Mouse (Mus musculus): Measurements from ENCODE around the gene Pigo. TPM values are rescaled to one million over a fixed set of nuclear protein-coding genes. Genes with fewer than 3 reads are reported as not detected.

The Pigo gene
- total RNA-seq, 2 experiments from 2014 or later: 28.0 to 30.0 TPM

DNA sequence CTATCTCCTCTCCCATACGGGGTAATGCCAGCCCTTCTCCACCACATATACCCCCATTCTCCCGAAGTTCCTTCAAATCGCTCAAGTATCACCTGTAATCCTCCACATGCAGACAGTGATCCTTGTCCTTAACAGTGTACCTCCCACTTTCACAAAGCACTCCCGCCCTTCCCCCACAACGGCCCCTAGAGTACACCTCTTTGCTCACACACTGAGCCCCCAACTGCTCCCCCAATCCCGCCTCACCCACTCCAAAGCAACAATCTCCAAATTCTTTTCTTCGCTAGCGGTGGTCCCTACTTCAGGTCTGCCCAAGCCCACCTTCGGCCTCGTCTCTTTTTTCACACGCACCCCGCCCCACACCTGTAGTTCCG lies 19.7 kb upstream of the Pigo start:
- H3K4me3 ChIP-seq: peak overlapping the region; percentile 82
- TF ChIP-seq CTCF (conservative IDR thresholded peaks at IDR 0.05): no peak
- no peak for DNase-seq (ENCODE audit: low spot score in 2 of 2)
- H3K27ac ChIP-seq: peak overlapping the region; percentile 77

DNA sequence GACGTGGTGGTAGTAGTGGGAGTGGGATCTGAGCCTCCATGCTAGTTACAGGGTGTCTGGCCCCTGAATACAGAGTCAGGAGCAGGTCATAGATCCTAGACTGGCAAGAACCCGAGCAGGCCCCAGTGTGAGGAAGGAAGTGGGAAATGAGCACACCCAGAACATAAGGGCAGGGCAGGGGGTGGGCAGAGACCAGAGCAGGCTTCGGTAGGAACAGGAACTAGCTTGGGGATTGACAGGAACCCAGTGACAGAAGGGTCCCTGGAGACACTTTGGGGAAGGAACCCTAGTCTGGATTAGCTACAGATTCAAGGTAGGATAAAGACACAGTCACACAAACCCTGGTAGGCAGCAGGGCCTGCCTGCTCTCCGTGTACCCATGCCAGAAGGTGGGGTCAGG lies 19.1 kb upstream of the Pigo start:
- TF ChIP-seq CTCF (conservative IDR thresholded peaks at IDR 0.05): no peak
- DNase-seq (ENCODE audit: low spot score in 2 of 2): no peak
- H3K27ac ChIP-seq: peak overlapping the region; percentile 77
- peak overlapping the region; percentile 82 for H3K4me3 ChIP-seq

DNA sequence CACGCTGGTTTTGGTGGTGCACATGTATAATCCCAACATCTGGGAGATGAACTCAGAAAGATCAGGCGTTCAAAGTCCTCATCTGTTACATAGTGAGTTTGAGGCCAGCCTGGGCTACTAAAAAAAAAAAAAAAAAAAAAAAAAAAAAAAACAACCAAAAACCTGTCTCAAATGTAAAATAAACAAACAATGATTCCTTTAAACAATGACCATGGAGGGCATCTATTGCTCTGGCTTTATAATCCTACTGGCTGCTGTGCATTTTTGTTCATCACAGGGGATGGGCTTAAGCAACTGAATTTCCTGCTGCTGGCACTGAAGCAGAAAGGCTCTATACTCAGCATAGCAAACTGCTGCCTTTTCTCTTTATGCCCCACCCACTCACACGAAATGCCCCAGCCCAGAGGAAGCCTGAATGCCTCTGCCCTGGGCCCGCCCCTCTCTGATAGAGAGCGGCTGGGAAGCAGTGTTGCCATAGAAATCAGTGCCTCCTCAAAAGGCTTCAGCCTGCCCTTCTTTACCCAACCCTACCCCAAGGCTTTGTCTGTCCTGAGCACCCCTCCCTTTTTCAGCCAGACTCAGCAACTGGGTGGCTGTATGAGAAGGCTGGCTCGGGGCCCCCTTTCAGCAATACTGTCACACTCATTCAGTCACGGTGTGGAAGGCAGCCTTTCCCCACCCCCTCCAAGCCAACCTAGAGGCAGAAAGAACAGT lies 18.2 kb upstream of the Pigo start:
- H3K27ac ChIP-seq: peak overlapping the region; percentile 77
- H3K4me3 ChIP-seq: peak overlapping the region; percentile 22; the same call in 1 of the 2 replicates
- DNase-seq (ENCODE audit: low spot score in 2 of 2): peak; percentile 58 to 61
- no peak for TF ChIP-seq CTCF (conservative IDR thresholded peaks at IDR 0.05)

DNA sequence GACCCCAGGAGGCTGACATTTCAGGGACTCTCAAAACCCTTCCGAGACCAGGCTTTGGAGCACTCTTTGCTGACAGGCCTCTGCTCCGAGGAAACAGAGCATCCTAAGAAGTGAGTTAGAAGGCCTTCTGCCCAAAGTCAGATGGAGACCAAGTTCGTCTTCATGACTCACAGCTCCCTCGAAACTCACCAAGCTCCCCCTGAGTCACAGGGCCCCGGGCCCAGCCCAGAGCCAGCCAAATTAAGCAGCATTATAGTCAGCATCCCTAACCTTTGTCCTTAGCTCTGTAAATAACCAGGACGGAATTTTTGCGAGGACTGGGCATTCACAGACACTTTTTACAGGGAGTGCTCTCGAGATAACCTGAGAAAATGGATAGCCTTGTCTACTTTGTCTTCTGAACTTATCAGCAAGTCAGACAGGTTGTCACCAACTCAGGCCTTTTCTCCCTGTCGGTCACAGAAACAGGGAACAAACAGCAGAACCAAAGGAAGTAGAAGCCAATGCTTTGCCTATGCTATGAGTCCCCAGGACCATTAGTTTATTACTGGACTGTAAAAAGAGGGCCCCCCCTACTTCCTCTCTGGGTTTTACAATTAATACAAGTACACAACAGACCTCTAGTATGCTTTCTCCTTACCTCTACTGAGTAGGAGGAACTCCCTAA lies 15.4 kb upstream of the Pigo start:
- no peak for DNase-seq (ENCODE audit: low spot score in 2 of 2)
- Histone ChIP-seq H3K27ac (peak overlapping the region; percentile 32; the same call in 1 of the 2 replicates), H3K4me3 (no peak overlapping the region)
- no peak for TF ChIP-seq CTCF (conservative IDR thresholded peaks at IDR 0.05)

DNA sequence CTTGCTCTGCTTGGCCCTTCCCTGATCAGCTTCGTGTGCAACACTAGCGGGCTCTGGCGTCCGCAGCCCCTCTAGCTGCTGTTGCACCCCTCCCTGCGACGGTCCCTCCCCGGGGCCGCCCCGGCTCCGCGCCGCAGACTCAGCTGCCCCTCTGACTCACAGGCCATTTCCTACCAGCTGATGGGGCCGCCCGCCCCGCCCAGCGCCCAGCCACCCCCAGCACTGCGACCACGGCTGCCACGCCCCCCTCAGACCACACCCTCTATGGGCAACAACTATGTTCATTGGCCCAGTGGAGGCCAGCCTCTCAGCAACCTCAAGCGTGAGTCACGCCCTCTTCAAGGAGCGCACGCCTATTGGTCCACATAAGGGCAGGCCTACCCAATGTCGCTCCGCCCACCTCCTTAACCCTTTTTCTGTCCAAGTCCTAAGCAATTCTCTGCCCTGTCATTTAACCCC lies 14.5 kb upstream of the Pigo start:
- DNase-seq (ENCODE audit: low spot score in 2 of 2): peak; percentile 93 to 97
- 0 out of 2 replicates have a peak, but pooled peaks have one; percentile 3 for TF ChIP-seq CTCF (conservative IDR thresholded peaks at IDR 0.05)
- H3K4me3 ChIP-seq: peak overlapping the region; percentile 63
- peak overlapping the region; percentile 82 for H3K27ac ChIP-seq

DNA sequence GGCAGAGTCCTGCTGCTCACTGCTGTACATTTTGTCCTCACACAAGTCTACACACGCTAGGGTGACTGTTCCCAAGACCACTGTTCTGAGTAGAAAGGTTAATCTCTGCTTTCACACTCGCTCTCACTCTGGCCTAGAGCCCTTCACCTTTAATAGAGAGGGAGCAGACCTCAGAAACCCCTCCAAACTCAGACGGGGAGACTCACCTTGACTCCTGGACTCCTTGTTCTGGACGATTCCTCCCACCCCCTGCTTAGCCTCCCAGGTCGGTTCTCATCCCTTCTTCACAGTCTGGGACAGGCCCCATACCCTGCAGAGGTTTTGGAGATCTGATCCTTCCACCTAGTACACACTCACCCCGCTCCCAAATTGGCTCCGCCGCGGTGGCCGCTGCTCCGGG lies 14.0 kb upstream of the Pigo start:
- peak overlapping the region; percentile 82 for H3K27ac ChIP-seq
- H3K4me3 ChIP-seq: peak overlapping the region; percentile 63
- no peak for DNase-seq (ENCODE audit: low spot score in 2 of 2)
- TF ChIP-seq CTCF (conservative IDR thresholded peaks at IDR 0.05): no peak

DNA sequence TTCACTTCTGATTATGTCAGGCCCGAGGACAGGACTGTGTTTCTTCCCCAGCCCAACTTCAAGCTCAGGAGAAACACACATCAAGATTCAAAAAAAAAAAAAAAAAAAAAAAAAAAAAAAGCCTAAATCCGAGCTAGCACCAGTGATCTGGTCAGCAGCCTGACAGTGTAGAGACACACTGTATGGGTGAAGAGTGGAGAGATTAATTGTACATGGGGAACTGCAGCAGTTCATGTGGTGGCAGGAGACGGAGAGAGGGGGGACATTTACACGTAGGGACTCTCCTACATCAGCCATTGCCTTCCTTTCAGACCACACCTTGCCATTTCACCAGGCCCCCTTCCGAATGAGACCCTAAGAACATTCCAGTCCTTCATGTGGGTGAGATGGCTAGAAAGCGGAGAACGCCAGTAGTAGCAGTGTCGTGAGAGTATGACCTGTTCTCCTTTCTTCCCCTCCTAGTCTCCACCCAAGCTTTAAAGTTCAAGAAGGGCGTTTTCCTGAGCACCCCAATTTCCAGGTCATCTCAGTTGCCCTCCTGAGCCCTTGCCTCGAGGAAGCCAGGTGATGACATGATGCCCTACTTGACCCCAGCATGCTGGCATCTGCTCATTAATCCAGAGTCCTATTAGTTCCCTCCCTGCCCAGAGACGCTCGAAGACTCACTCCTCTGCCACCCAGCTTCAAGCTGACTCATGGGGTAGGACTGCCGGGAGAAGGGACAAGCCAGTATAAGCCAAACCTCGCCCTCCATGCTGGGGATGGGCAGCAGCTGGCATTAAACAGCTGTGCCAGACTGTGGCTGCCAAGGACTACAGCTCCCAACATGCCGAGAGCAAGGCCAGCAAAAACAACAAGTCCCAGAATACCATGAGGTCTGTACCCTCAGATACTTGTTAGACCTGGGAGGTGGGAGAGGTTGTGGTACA lies 13.2 kb upstream of the Pigo start:
- peak overlapping the region; percentile 63 for H3K4me3 ChIP-seq
- TF ChIP-seq CTCF (conservative IDR thresholded peaks at IDR 0.05): no peak
- H3K27ac ChIP-seq: peak overlapping the region; percentile 82
- DNase-seq (ENCODE audit: low spot score in 2 of 2): peak; percentile 59 to 62

DNA sequence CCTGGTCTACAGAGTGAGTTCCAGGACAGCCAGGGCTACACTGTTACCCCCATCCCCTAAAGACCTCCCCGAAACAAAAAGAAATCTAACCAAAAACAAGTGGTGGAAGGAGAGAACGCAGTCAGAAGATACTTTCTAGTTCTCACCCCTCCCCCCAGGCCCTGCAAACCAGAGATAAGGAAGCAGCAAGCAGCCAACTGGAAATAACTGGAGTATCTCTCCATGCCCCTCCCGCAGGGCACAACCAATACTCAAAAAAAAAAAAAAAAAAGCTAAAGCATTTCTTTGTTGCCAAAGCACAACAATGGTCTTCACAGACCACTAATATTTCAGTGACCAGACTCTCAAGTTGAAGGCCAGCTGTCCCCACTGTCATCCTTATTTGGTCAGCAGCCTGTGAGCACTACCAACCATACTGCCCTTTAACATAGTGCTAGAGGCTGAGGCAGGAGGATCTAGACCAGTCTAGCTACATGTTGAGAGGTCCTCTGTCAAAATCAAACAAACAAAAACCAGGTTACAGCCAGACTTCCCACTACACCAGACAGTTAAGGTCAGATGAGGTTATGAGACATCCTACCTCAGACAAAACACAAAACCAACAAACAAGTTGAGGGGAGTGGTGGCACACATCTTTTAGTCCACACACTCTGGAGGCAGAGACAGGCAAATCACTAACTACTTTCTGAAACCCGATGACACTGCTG lies 12.4 kb upstream of the Pigo start:
- H3K27ac ChIP-seq: no peak overlapping the region; the same call in 1 of the 2 replicates
- no peak for DNase-seq (ENCODE audit: low spot score in 2 of 2)

DNA sequence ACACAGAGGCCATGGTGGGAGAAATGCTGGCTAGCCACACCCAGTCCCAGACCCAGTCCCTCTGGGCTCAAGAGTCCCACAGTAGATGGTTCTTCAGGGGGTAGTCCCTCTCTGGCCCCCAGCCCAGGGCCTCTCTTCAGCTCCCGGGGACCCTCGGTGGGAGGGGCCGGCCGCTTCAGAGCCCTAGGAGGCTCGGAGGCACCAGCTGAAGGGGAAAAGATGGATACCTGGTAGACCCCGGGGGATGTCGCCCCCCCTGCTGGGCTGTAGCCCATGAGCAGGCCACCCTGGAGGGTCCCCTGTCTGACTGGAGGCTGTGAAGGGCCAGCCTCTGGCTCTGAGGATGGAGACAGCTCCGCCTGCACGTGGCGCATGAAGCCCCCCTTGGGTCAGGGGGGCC lies 10.7 kb upstream of the Pigo start:
- no peak for TF ChIP-seq CTCF (conservative IDR thresholded peaks at IDR 0.05)
- H3K4me3 ChIP-seq: no peak overlapping the region
- no peak overlapping the region for H3K27ac ChIP-seq
- no peak for DNase-seq (ENCODE audit: low spot score in 2 of 2)

More for the DNA sequence above, 12.4 kb upstream of the Pigo start:
- H3K4me3 ChIP-seq: no peak overlapping the region
- TF ChIP-seq CTCF (conservative IDR thresholded peaks at IDR 0.05): no peak

DNA sequence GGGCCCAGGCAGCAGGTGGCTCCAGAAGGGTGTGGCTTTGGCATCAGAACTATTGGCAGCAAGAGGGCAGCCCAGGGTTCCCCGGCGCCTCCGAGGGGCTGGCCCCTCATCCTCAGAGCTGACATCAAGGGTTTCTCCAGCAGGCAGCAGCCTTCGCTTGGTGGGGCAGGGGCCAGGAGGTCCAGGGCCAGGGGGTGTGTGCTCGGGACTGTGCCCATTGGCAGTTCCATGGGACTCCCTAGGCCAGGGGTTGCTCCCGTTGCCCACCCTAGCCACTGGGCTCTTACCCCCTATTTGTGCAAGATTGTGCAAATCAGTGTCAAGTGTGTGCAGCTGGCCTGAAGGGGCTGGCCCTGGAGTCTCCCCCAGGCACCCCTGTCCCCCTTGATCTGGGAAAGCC lies 10.2 kb upstream of the Pigo start:
- TF ChIP-seq CTCF (conservative IDR thresholded peaks at IDR 0.05): no peak
- Histone ChIP-seq H3K4me3 (no peak overlapping the region), H3K27ac (no peak overlapping the region)
- DNase-seq (ENCODE audit: low spot score in 2 of 2): no peak

DNA sequence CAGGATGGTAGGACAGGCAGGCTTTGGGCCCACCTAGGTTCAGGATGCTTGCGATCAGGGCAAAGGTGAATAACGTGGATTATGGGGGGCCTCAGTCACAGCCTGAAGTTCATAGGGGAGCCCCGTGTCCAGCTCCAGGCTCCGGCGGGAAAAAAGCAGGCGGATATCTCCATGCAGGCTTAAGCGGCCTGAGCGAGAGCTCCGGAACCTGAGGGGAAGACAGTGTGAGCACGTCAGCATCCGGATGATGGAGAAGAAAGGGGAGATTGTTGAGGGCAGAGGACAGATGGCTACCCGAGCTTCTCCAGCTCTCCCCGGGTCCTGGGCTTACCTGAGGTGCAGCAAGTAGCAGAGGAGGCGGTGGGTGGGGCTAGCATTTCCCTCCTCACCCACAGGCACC lies 7.9 kb upstream of the Pigo start:
- H3K4me3 ChIP-seq: no peak overlapping the region
- no peak for DNase-seq (ENCODE audit: low spot score in 2 of 2)
- no peak overlapping the region for H3K27ac ChIP-seq
- no peak for TF ChIP-seq CTCF (conservative IDR thresholded peaks at IDR 0.05)

DNA sequence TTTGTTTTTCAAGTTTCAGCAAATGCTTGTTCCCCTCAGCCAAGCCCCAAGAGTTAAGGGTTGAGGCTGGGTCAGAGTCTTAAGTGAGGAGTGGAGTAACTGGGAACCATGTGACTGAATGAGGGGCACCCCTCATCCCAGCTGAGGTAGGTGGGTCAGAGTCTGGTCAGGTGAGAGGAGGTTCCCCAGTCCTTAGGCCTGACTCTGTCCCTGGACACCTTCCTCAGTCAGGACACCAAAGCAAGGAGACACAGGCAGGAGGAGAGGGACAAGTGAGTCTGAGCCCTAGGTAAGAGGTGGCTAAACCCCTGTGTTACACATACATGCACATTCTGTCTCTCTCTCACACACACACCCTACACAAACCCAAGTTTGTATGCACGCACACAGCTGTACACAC lies 6.9 kb upstream of the Pigo start:
- no peak for DNase-seq (ENCODE audit: low spot score in 2 of 2)
- TF ChIP-seq CTCF (conservative IDR thresholded peaks at IDR 0.05): no peak
- no peak overlapping the region for H3K4me3 ChIP-seq

More for the DNA sequence above, 6.9 kb upstream of the Pigo start:
- H3K27ac ChIP-seq: no peak overlapping the region; the same call in 1 of the 2 replicates

Data from layer of hippocampus, adult 2 months (tissue).